Mouse (Mus musculus): Measurements from ENCODE around the gene Fbxo34.

DNA sequence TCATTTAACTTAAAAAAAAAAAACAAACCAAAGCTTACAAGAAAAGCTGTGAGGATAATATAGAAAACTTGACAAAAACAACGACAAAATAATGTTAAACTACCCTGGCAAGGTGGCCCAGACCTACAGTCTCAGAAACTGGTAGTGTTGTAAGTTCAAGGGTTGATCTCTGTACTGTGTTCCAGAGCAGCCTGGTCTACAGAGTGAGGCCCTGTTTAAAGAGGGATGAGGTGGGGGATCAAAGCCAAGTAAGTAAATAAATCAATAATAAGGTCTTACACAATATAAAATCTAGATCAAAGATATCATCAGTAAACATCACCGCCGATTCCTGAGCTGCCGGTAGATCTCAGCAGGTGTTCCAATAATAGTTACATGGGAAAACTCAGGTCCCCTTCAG, 12.2 kb downstream of the Fbxo34 start:
- TF ChIP-seq CTCF (IDR thresholded peaks at IDR 0.05; ENCODE audit: extremely low read depth, insufficient read depth, low read length) (no peak), POLR2A (IDR thresholded peaks at IDR 0.05; ENCODE audit: extremely low read depth, insufficient read depth, low read length) (no peak)

Data from cortical plate, adult 2 months (tissue).